Mouse (Mus musculus) embryonic fibroblast, embryonic 13.5 days (primary cell): ENCODE measurements around the gene Oasl2.

Source experiments
- CTCF ChIP-seq: IDR thresholded peaks from 2 replicates; pipeline ENCODE4 v1.5.1; 2011; ENCODE audit warnings: mild to moderate bottlenecking, control low read depth, low read length, moderate library complexity, borderline replicate concordance; ENCODE audit not compliant: insufficient read depth
- POLR2A ChIP-seq: IDR thresholded peaks from 2 replicates; pipeline ENCODE4 v1.6.1; 2011; ENCODE audit warnings: low read depth, mild to moderate bottlenecking, control low read depth, low read length, moderate library complexity

- TF ChIP-seq CTCF (no peak), POLR2A (no peak)
These were observed 19.2 kb upstream of the Oasl2 start for GRCm38 (mm10) chr5:114877487-114877886.
